ENCODE assay signal across 20 mouse cellular contexts in genomic region chr4:55011391-55011790, GRCm38 (mm10).
A peak's percentile ranks its signal among the peaks of the same experiment; 100 is the strongest.
DNase-seq lines count a peak whose midpoint lies in the region; ATAC-seq and TF ChIP-seq lines count a peak whose summit lies in the region.
"Had no signal": no experiment of that assay in that cellular context is flagged by ENCODE, and none has a peak within 500 bp of the region (broad histone marks: within the 10 kb centered on the region; RNA-seq: fewer than 3 reads in every experiment).

No protein-coding gene starts in this region.

- TF ChIP-seq POLR2A in heart, adult 2 months (IDR thresholded peaks at IDR 0.05; ENCODE audit: insufficient read depth, low read depth, low read length): no peak

- H3K79me2 ChIP-seq in heart, adult 2 months (replicated peaks; ENCODE audit: control insufficient read depth, insufficient read depth, low read length): no peaks in the 10 kb centered on the region

- no peak for DNase-seq in heart, adult 2 months
- DNase-seq in heart, postnatal 4 days: no peak
- DNase-seq in layer of hippocampus, adult 2 months (ENCODE audit: low spot score in 2 of 2): no peak
- DNase-seq in layer of hippocampus, adult 8-10 months (ENCODE audit: low spot score in 2 of 2): no peak
- DNase-seq in adrenal gland, postnatal 10 days: peak; percentile 51
- no peak for DNase-seq in stomach, postnatal 0 days (ENCODE audit: low spot score)
- no peak for DNase-seq in layer of hippocampus, adult 9-10 months (ENCODE audit: low spot score)
- DNase-seq: cerebellum, adult 18-20 months; cerebellum, postnatal 14 days; gastrocnemius, adult 2 months; kidney, adult 11 months; right cerebral cortex, adult 18-20 months; right cerebral cortex, postnatal 4 days; thymus, postnatal 4 days had no signal

- H3K9ac ChIP-seq in heart, adult 2 months (ENCODE audit: low read depth, low read length): no peak overlapping the region
- H3K9ac ChIP-seq in stomach, postnatal 0 days (ENCODE audit: low read length): no peak overlapping the region
- H3K9ac ChIP-seq: embryonic facial prominence, embryonic 12.5 days; hindbrain, embryonic 13.5 days; kidney, embryonic 15.5 days; neural tube, embryonic 15.5 days had no signal

- no peaks in the 10 kb centered on the region for H3K36me3 ChIP-seq in heart, adult 2 months (ENCODE audit: control insufficient read depth, insufficient read depth, low read length)
- peaks cover 25% of the 10 kb centered on the region for H3K36me3 ChIP-seq in stomach, postnatal 0 days (ENCODE audit: control insufficient read depth, insufficient read depth, low read length)

- H3K27ac ChIP-seq in heart, adult 2 months: no peak overlapping the region
- no peak overlapping the region for H3K27ac ChIP-seq in layer of hippocampus, adult 2 months
- H3K27ac ChIP-seq in stomach, postnatal 0 days (replicated peaks): no peak overlapping the region
- H3K27ac ChIP-seq: embryonic facial prominence, embryonic 12.5 days; gastrocnemius, adult 2 months; hindbrain, embryonic 13.5 days; kidney, embryonic 15.5 days; midbrain, embryonic 10.5 days; neural tube, embryonic 15.5 days had no signal

- no peaks in the 10 kb centered on the region; the same call in 1 of the 2 replicates for H3K4me1 ChIP-seq in heart, adult 2 months (ENCODE audit: control insufficient read depth, insufficient read depth, low read length)
- no peaks in the 10 kb centered on the region for H3K4me1 ChIP-seq in stomach, postnatal 0 days (replicated peaks; ENCODE audit: control insufficient read depth, insufficient read depth)
- H3K4me1 ChIP-seq: embryonic facial prominence, embryonic 12.5 days had no signal

- no peaks in the 10 kb centered on the region for H3K9me3 ChIP-seq in stomach, postnatal 0 days (ENCODE audit: control insufficient read depth, low read length)
- H3K9me3 ChIP-seq: embryonic facial prominence, embryonic 12.5 days; hindbrain, embryonic 13.5 days; kidney, embryonic 15.5 days; midbrain, embryonic 10.5 days; neural tube, embryonic 15.5 days had no signal

- WGBS in heart, adult 2 months: 87% methylated on average over 12 of the region's 12 CpGs
- WGBS in stomach, postnatal 0 days: 92% methylated on average over 12 of the region's 12 CpGs

- intact Hi-C loops in heart, adult 2 months (cut with DNase I): no loop called here

- no peaks in the 10 kb centered on the region for H3K27me3 ChIP-seq in heart, adult 2 months (ENCODE audit: control insufficient read depth, insufficient read depth, low read length)
- H3K27me3 ChIP-seq in stomach, postnatal 0 days (ENCODE audit: control insufficient read depth, insufficient read depth, low read length): no peaks in the 10 kb centered on the region
- H3K27me3 ChIP-seq: embryonic facial prominence, embryonic 12.5 days; hindbrain, embryonic 13.5 days; kidney, embryonic 15.5 days; neural tube, embryonic 15.5 days had no signal

- no peak overlapping the region for H3K4me3 ChIP-seq in heart, adult 2 months
- no peak overlapping the region for H3K4me3 ChIP-seq in layer of hippocampus, adult 2 months
- H3K4me3 ChIP-seq in stomach, postnatal 0 days (ENCODE audit: low read depth, low read length): no peak overlapping the region
- H3K4me3 ChIP-seq: embryonic facial prominence, embryonic 12.5 days; gastrocnemius, adult 2 months; hindbrain, embryonic 13.5 days; kidney, embryonic 15.5 days; midbrain, embryonic 10.5 days; neural tube, embryonic 15.5 days had no signal

- ATAC-seq in stomach, postnatal 0 days (ENCODE audit: low FRiP score, low TSS enrichment): no peak

- no peak overlapping the region for H3K4me2 ChIP-seq in stomach, postnatal 0 days (replicated peaks; ENCODE audit: low read depth)
- H3K4me2 ChIP-seq: embryonic facial prominence, embryonic 12.5 days; heart, embryonic 11.5 days; hindbrain, embryonic 13.5 days; kidney, embryonic 15.5 days; neural tube, embryonic 15.5 days had no signal

- peak; percentile 43 for TF ChIP-seq CTCF in heart, adult 2 months (IDR thresholded peaks at IDR 0.05)
- peak; percentile 55 for TF ChIP-seq CTCF in layer of hippocampus, adult 2 months (conservative IDR thresholded peaks at IDR 0.05)
- TF ChIP-seq CTCF in stomach, postnatal 0 days (IDR thresholded peaks at IDR 0.05; ENCODE audit: low read depth): peak; percentile 37; the same call in 1 of the 2 replicates

- TF ChIP-seq EP300 in heart, adult 2 months (IDR thresholded peaks at IDR 0.05; ENCODE audit: insufficient read depth, low read depth, low read length): no peak
- no peak for TF ChIP-seq EP300 in stomach, postnatal 0 days (optimal IDR thresholded peaks at IDR 0.05)
